Mouse (Mus musculus) heart, adult 2 months (tissue): ENCODE data around the gene Tnni3.

ENCODE experiments used
- CTCF ChIP-seq: fragments of 200-600 bp; IDR thresholded peaks from 2 replicates; pipeline ENCODE4 v1.8.1; 2022; ENCODE audit warnings: antibody characterized with exemption, mild to moderate bottlenecking, moderate library complexity
- EP300 ChIP-seq: fragments of 200-500 bp; IDR thresholded peaks from 2 replicates; pipeline ENCODE4 v1.6.1; 2011; ENCODE audit warnings: low read depth, low read length, control low read depth; ENCODE audit not compliant: insufficient read depth
- POLR2A ChIP-seq: fragments of 200-500 bp; IDR thresholded peaks from 2 replicates; pipeline ENCODE4 v1.6.1; 2011; ENCODE audit warnings: mild to moderate bottlenecking, low read depth, low read length, control low read depth; ENCODE audit not compliant: insufficient read depth

DNA sequence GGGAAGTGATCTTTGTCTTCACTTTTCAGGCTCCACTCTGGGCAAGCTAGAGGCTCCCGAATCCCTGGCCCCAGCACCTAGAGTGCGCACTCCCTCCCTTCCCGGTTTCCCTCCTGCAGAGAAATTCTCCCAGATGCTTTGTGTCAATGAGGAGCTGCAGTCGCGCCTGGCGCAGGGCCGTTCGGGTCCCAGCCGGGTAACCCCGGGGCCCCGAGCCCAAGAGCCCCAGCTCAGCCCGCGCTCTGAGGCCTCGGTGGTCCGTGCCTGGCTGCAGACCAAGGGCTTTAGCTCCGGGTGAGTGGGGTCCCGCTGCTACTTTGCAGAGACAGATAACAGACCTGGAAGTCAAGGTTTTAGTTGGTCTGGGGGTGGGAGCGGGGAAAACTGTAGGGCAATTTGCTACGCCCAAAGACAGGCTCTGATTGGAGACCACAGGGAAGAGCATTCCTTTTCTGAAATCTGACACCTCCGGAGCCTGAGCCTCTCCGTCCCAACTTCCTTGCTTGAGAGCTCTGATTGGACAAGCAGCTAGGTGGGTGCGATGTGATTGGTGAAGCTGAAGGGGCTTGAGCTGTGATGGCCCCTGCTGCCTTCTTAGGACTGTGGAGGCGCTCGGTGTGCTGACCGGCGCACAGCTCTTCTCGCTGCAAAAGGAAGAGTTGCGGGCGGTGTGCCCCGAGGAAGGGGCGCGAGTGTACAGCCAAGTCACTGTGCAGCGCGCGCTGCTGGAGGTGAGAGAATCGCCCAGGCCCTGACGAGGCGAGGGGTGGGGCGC lies 45.8 kb downstream of the Tnni3 start:
- TF ChIP-seq POLR2A (peak; percentile 82), EP300 (peak; percentile 69; the same call in 1 of the 2 replicates), CTCF (no peak; the same call in 1 of the 2 replicates)
